Mouse (Mus musculus) bone marrow macrophage, adult 2 months (primary cell): ENCODE measurements around the gene Dpyd.

Experiments used
- CTCF ChIP-seq: IDR thresholded peaks from 2 replicates; pipeline ENCODE4 v1.5.1; 2012; ENCODE audit warnings: low read depth, mild to moderate bottlenecking, low read length, moderate library complexity
- POLR2A ChIP-seq: IDR thresholded peaks from 2 replicates; pipeline ENCODE4 v1.6.1; 2012; ENCODE audit warnings: mild to moderate bottlenecking, low read depth, low read length, borderline replicate concordance

- TF ChIP-seq POLR2A (no peak), CTCF (no peak)
These were observed 113.5 kb downstream of the Dpyd start for GRCm38 (mm10) chr3:118675441-118675840.
